Mouse (Mus musculus): ENCODE data around the gene Pcyt2. TPM values are rescaled to one million over a fixed set of nuclear protein-coding genes. Genes with fewer than 3 reads are reported as not detected.

Pcyt2 gene
- polyA plus RNA-seq, 1 experiment from 2014 or later, result 73.2 TPM

DNA sequence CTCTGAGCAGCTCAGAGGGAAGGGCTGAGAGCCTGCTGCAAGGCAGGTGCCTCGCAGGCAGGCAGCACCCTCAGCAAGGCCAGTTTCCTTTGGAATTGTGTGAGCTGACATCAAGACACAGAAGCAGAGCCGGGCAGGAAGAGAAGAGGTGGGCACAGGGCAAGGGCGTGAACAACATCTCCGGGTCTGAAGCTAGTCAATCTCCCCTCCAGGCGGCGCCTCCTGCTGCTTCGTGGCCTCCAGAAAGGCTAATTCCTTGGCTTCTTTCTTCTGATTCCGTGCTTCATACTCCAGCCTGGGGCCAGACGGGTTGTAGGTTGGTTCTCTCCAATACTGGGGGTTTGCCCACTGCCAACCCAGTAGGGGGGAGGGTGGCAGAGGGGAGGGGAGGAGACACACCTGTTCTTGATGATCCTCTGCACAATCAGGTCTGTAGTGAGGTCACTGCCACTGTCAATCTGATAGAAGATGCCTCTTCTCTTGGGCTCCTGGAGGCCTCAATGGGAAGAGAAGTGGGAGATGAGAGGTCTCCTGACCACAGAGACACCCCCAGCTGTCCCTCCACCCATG lies 7.2 kb downstream of the Pcyt2 start:
- WGBS, result 85% methylated on average over 9 of the region's 9 CpGs
- H3K27me3 ChIP-seq (ENCODE audit: control insufficient read depth, insufficient read depth, low read length), result no peaks in the 10 kb centered on the region
- no peak overlapping the region for H3K4me3 ChIP-seq (ENCODE audit: control insufficient read depth in 1 of 2, insufficient read depth in 1 of 2, low read depth in 1 of 2, low read length in 2 of 2)
- no peak overlapping the region for H3K4me2 ChIP-seq (ENCODE audit: low read length)
- H3K36me3 ChIP-seq (ENCODE audit: control insufficient read depth, insufficient read depth, low read length), result peaks cover 54% of the 10 kb centered on the region
- no peak overlapping the region for H3K27ac ChIP-seq (replicated peaks in 1 of 2; ENCODE audit: control insufficient read depth in 1 of 2, insufficient read depth in 1 of 2, low read depth in 2 of 2, low read length in 2 of 2)
- no peaks in the 10 kb centered on the region for H3K9me3 ChIP-seq (ENCODE audit: control insufficient read depth, low read length)
- H3K9ac ChIP-seq (ENCODE audit: low read length), result no peak overlapping the region
- no peak for ATAC-seq (ENCODE audit: insufficient number of reproducible peaks, insufficient read depth, low FRiP score, low read depth)
- peaks cover 16 to 23% of the 10 kb centered on the region in 2 experiments for H3K4me1 ChIP-seq (ENCODE audit: control insufficient read depth in 2 of 2, insufficient read depth in 2 of 2, low read length in 2 of 2)

DNA sequence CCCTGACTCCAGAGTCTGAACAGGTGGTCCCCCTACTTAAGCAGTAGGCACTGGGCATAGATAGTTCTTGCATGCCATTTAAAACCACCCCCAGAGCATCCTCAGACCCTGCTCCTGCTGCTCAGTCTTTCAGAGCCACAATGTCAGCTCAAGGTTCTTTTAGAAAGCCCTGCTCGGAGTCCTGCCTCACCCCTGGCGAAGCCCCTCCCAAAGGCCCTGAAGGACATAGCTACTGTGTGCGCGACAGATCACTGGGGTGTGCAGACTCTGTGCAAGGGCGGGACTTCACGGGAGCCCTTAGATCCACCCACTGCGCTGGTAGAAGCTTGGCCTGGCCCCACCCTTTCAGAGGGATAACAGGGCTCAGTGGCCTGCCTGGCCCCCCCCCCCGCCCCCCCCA lies 8.5 kb downstream of the Pcyt2 start:
- 29% methylated on average over 8 of the region's 8 CpGs for WGBS
- ATAC-seq (ENCODE audit: insufficient number of reproducible peaks, insufficient read depth, low FRiP score, low read depth), result 0 out of 2 replicates have a peak, but pooled peaks have one; percentile 51
- peaks cover 16 to 23% of the 10 kb centered on the region in 2 experiments for H3K4me1 ChIP-seq (ENCODE audit: control insufficient read depth in 2 of 2, insufficient read depth in 2 of 2, low read length in 2 of 2)
- peak overlapping the region; percentile 75 for H3K9ac ChIP-seq (ENCODE audit: low read length)
- no peaks in the 10 kb centered on the region for H3K9me3 ChIP-seq (ENCODE audit: control insufficient read depth, low read length)
- peak overlapping the region; percentile 79 for H3K4me2 ChIP-seq (ENCODE audit: low read length)
- H3K27me3 ChIP-seq (ENCODE audit: control insufficient read depth, insufficient read depth, low read length), result no peaks in the 10 kb centered on the region
- peaks cover 60% of the 10 kb centered on the region for H3K36me3 ChIP-seq (ENCODE audit: control insufficient read depth, insufficient read depth, low read length)
- no peak overlapping the region; a peak in 1 of 4 replicates for H3K4me3 ChIP-seq (ENCODE audit: control insufficient read depth in 1 of 2, insufficient read depth in 1 of 2, low read depth in 1 of 2, low read length in 2 of 2)
- peak overlapping the region; percentile 30 to 31 for H3K27ac ChIP-seq (replicated peaks in 1 of 2; ENCODE audit: control insufficient read depth in 1 of 2, insufficient read depth in 1 of 2, low read depth in 2 of 2, low read length in 2 of 2)

DNA sequence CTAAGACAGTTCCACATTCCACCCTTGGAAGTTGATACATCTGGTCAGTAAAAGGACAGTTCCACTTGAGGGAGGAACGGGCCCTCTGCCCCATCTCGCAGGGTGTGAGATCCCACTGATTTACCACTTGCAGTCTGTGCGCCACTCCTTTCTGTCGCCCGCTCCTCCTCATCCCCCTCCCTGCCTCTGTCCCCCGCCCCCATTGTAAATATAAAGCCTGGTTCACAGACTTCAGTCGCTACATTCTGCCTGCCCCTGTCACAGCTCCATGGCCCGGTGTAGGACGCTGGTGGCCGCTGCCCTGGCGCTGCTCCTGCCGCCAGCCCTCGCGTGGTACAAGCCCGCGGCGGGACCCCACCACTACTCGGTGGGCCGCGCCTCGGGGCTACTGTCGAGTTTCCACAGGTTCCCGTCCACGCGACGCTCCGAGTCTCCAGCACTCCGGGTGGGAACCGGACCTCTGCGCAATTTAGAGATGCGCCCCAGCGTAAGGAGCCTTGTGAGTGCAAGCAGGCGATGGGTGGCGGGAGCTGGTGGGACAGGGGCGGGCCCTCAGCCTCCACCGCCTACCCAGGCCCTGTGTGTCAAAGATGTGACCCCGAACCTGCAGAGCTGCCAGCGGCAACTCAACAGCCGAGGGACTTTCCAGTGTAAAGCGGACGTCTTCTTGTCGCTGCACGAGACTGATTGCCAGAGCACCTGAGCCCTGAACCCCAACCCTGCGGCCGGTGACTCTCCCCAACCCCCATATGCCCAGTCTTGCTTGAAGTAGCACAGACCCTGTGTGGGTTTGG lies 9.3 kb downstream of the Pcyt2 start, which contains the start of gene Npb:
Gene Npb (plus strand): TSS at position 237 of the 794 bp plus-strand sequence.
- peaks cover 60% of the 10 kb centered on the region for H3K36me3 ChIP-seq (ENCODE audit: control insufficient read depth, insufficient read depth, low read length)
- H3K27me3 ChIP-seq (ENCODE audit: control insufficient read depth, insufficient read depth, low read length), result no peaks in the 10 kb centered on the region
- H3K9me3 ChIP-seq (ENCODE audit: control insufficient read depth, low read length), result no peaks in the 10 kb centered on the region
- peak within 1 kb of the TSS; percentile 75 for H3K9ac ChIP-seq (ENCODE audit: low read length)
- peak within 1 kb of the TSS; percentile 30 to 31 for H3K27ac ChIP-seq (replicated peaks in 1 of 2; ENCODE audit: control insufficient read depth in 1 of 2, insufficient read depth in 1 of 2, low read depth in 2 of 2, low read length in 2 of 2)
- H3K4me1 ChIP-seq (ENCODE audit: control insufficient read depth in 2 of 2, insufficient read depth in 2 of 2, low read length in 2 of 2), result peaks cover 16 to 23% of the 10 kb centered on the region in 2 experiments
- H3K4me3 ChIP-seq (ENCODE audit: control insufficient read depth in 1 of 2, insufficient read depth in 1 of 2, low read depth in 1 of 2, low read length in 2 of 2), result peak within 1 kb of the TSS; percentile 37 to 38
- 4% methylated on average over 45 of the region's 45 CpGs for WGBS
- no peak for ATAC-seq (ENCODE audit: insufficient number of reproducible peaks, insufficient read depth, low FRiP score, low read depth)
- H3K4me2 ChIP-seq (ENCODE audit: low read length), result peak within 1 kb of the TSS; percentile 79

DNA sequence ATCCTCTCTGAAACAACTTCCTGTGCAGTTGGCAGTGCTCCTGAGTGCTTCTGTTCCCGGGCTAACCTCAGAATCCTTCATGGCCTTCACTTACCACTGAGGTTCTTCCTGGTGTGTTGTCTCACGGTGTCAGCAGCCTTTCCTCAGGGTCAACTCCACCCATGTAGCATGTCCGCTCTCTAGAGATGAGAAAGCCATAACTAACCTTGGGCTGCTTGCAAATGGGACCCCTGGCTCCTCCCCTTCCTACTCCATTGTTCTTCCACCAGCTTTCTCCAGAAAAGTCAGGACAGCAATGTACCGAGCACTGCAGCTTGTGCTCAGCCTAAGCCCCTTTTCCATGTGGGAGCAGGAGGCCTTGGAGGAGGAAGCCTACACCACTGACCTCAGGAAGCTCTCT lies 11.0 kb downstream of the Pcyt2 start:
- H3K4me2 ChIP-seq (ENCODE audit: low read length), result no peak overlapping the region
- H3K27ac ChIP-seq (replicated peaks in 1 of 2; ENCODE audit: control insufficient read depth in 1 of 2, insufficient read depth in 1 of 2, low read depth in 2 of 2, low read length in 2 of 2), result 0 out of 4 replicates have a peak overlapping the region, but pooled peaks of 1 of the 2 experiments have one; percentile 10
- H3K27me3 ChIP-seq (ENCODE audit: control insufficient read depth, insufficient read depth, low read length), result no peaks in the 10 kb centered on the region
- peaks cover 60% of the 10 kb centered on the region for H3K36me3 ChIP-seq (ENCODE audit: control insufficient read depth, insufficient read depth, low read length)
- no peak overlapping the region; the same call in 1 of the 2 replicates for H3K9ac ChIP-seq (ENCODE audit: low read length)
- WGBS, result 66% methylated on average over 4 of the region's 4 CpGs
- H3K4me3 ChIP-seq (ENCODE audit: control insufficient read depth in 1 of 2, insufficient read depth in 1 of 2, low read depth in 1 of 2, low read length in 2 of 2), result no peak overlapping the region
- H3K9me3 ChIP-seq (ENCODE audit: control insufficient read depth, low read length), result no peaks in the 10 kb centered on the region
- H3K4me1 ChIP-seq (ENCODE audit: control insufficient read depth in 2 of 2, insufficient read depth in 2 of 2, low read length in 2 of 2), result peaks cover 16 to 23% of the 10 kb centered on the region in 2 experiments
- no peak for ATAC-seq (ENCODE audit: insufficient number of reproducible peaks, insufficient read depth, low FRiP score, low read depth)

DNA sequence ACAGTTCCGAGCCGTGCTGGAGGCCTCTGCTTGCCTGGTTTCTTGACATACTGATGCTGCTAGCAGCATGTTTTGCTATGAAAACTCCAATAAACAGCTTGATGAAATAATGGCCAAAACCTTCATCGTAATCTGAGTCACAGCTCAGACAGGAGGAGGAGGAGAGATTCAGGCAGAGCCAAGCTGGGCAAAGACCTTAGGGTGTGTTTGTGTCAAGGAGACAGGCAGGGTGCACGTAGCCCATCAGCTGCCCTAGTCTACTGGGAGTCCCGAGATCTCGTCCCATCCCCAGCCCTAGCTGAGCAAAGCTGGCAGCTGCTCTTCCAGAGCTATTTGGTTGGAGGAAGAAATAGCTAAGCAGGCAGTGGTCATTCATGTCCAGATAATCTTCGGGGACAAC lies 12.1 kb downstream of the Pcyt2 start:
- no peaks in the 10 kb centered on the region for H3K27me3 ChIP-seq (ENCODE audit: control insufficient read depth, insufficient read depth, low read length)
- H3K36me3 ChIP-seq (ENCODE audit: control insufficient read depth, insufficient read depth, low read length), result peaks cover 60% of the 10 kb centered on the region
- no peaks in the 10 kb centered on the region for H3K9me3 ChIP-seq (ENCODE audit: control insufficient read depth, low read length)
- peaks cover 16 to 23% of the 10 kb centered on the region in 2 experiments for H3K4me1 ChIP-seq (ENCODE audit: control insufficient read depth in 2 of 2, insufficient read depth in 2 of 2, low read length in 2 of 2)
- H3K4me3 ChIP-seq (ENCODE audit: control insufficient read depth in 1 of 2, insufficient read depth in 1 of 2, low read depth in 1 of 2, low read length in 2 of 2), result no peak overlapping the region
- no peak overlapping the region for H3K4me2 ChIP-seq (ENCODE audit: low read length)
- ATAC-seq (ENCODE audit: insufficient number of reproducible peaks, insufficient read depth, low FRiP score, low read depth), result no peak
- H3K27ac ChIP-seq (replicated peaks in 1 of 2; ENCODE audit: control insufficient read depth in 1 of 2, insufficient read depth in 1 of 2, low read depth in 2 of 2, low read length in 2 of 2), result no peak overlapping the region
- WGBS, result 93% methylated on average over 7 of the region's 7 CpGs
- H3K9ac ChIP-seq (ENCODE audit: low read length), result no peak overlapping the region

DNA sequence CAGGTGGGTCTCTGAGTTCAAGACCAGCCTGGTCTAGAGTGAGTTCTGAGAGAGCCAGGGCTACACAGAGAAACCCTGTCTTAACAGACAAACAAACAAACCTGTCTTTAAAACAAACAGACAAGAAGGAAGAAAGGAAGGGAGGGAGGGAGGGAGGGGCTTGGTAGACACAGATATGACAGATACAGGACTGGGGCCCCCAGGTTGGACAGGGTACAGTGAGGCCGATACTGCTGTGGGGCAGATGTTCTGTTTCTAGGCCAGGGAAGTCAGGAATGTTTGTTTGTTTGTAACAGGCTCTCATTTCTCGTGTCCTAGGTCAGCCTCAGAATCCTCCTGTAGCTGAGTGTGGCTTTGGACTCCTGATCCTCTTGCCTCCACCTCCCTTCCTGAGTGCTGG lies 14.2 kb downstream of the Pcyt2 start:
- Histone ChIP-seq H3K27me3 (ENCODE audit: control insufficient read depth, insufficient read depth, low read length) (no peaks in the 10 kb centered on the region), H3K36me3 (ENCODE audit: control insufficient read depth, insufficient read depth, low read length) (peaks cover 66% of the 10 kb centered on the region), H3K9me3 (ENCODE audit: control insufficient read depth, low read length) (no peaks in the 10 kb centered on the region), H3K27ac (replicated peaks in 1 of 2; ENCODE audit: control insufficient read depth in 1 of 2, insufficient read depth in 1 of 2, low read depth in 2 of 2, low read length in 2 of 2) (no peak overlapping the region), H3K4me2 (ENCODE audit: low read length) (no peak overlapping the region), H3K9ac (ENCODE audit: low read length) (no peak overlapping the region), H3K4me3 (ENCODE audit: control insufficient read depth in 1 of 2, insufficient read depth in 1 of 2, low read depth in 1 of 2, low read length in 2 of 2) (no peak overlapping the region), H3K4me1 (ENCODE audit: control insufficient read depth in 2 of 2, insufficient read depth in 2 of 2, low read length in 2 of 2) (peaks cover 16% of the 10 kb centered on the region in 2 experiments)
- WGBS, result 83% methylated on average over 2 of the region's 2 CpGs
- no peak for ATAC-seq (ENCODE audit: insufficient number of reproducible peaks, insufficient read depth, low FRiP score, low read depth)

DNA sequence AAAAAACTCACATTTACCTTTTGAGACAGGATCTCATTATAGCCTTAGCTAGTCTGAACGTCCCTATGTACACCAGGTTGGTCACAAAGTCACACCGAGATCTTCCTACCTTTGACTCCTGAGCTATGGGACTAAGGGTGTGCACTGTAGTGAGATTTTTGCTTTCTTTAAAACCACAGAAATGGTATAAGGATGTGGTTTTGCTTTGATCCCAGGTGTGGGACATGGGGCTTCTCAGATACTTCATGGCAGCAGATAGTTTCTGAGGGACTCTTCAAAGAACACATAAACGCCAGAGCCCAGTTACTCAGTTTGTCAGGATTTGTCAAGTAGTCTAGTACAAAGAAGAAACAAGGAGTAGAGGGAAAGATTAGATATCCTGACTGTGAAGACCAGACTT lies 17.0 kb downstream of the Pcyt2 start:
- peaks cover 77% of the 10 kb centered on the region for H3K36me3 ChIP-seq (ENCODE audit: control insufficient read depth, insufficient read depth, low read length)
- H3K27ac ChIP-seq (replicated peaks in 1 of 2; ENCODE audit: control insufficient read depth in 1 of 2, insufficient read depth in 1 of 2, low read depth in 2 of 2, low read length in 2 of 2), result no peak overlapping the region
- ATAC-seq (ENCODE audit: insufficient number of reproducible peaks, insufficient read depth, low FRiP score, low read depth), result no peak
- WGBS, result 89% methylated on average over 3 of the region's 3 CpGs
- H3K27me3 ChIP-seq (ENCODE audit: control insufficient read depth, insufficient read depth, low read length), result no peaks in the 10 kb centered on the region
- no peak overlapping the region for H3K4me3 ChIP-seq (ENCODE audit: control insufficient read depth in 1 of 2, insufficient read depth in 1 of 2, low read depth in 1 of 2, low read length in 2 of 2)
- no peak overlapping the region for H3K4me2 ChIP-seq (ENCODE audit: low read length)
- peaks cover 11 to 16% of the 10 kb centered on the region in 2 experiments for H3K4me1 ChIP-seq (ENCODE audit: control insufficient read depth in 2 of 2, insufficient read depth in 2 of 2, low read length in 2 of 2)
- H3K9me3 ChIP-seq (ENCODE audit: control insufficient read depth, low read length), result no peaks in the 10 kb centered on the region
- H3K9ac ChIP-seq (ENCODE audit: low read length), result no peak overlapping the region

Measured in heart, embryonic 14.5 days (tissue).